Mouse (Mus musculus) C2C12 (cell line): Measurements from ENCODE around the gene Tmco3.

Experiments
- CTCF ChIP-seq: IDR thresholded peaks from one replicate; pipeline ENCODE4 v1.5.1; 2011; ENCODE audit not compliant: control insufficient read depth, insufficient read depth, insufficient read length
- MAX ChIP-seq: IDR thresholded peaks from one replicate; pipeline ENCODE4 v1.6.1; 2011; ENCODE audit warnings: mild to moderate bottlenecking, control low read depth

GRCm38 (mm10) chr8:13305459-13305858 is 17.5 kb downstream of the Tmco3 start:
- TF ChIP-seq CTCF (no peak), MAX (no peak)
